1 mouse cellular context compared by ENCODE assay signal in the genomic region with DNA sequence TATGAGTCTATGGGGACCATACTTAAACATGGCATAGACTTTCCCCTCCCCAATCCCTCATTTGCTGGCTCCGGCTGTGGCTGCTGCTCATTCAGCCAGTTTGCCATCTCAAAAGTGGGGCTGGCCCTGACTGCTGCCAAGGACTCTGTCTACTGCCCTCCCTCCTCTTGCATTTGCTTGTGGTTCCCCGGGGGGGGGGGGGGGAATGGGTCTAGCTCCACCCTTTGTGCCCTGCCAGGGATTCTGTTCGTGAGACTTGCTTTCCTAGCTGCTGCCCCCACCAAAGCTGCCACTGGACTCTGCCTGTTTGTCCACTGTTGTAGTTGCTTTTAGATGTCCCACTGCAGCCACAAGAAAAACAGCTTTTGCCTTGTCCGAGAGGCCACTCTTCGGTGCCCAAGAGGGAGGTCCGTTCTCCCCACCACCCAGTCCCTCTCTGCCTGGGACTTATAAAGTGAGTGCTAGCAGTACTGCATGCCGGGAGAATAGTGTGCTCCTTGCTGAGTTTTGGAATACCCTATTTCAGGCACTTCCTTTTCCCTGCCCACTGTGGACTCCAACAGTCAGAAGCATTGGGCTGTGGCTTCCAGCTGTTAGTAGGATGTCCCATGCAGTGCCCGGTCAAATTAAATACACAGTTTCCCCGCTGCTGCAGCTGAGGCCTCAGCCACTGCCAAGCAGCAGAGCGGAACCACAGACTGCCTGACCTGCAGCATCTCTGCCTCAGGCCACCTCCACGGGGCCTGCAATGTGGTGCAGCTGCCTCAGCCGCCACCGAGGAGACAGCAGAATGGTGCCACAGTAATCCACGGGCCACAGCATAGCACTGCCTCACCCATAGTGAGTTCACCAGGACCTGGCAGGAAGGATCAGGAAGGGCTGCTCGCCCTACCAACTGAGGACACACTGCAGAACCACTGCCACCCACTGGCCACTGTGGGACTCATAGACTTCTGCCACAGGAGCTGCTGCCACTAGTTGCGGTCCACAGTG.
TF ChIP-seq lines count a peak whose summit lies in the region.

No protein-coding gene starts in this region.

TF ChIP-seq in MEL, 35 proteins besides CTCF, POLR2A, EP300 and RAD21 (continued from another document):
- TF ChIP-seq MAX (IDR thresholded peaks at IDR 0.05; ENCODE audit: low read length) (no peak), SMC3 (IDR thresholded peaks at IDR 0.05; ENCODE audit: low read depth, low read length) (peak; percentile 73)
